Mouse (Mus musculus) liver, postnatal 0 days (tissue): ENCODE data around the gene Smim20. TPM values are rescaled to one million over a fixed set of nuclear protein-coding genes. Genes with fewer than 3 reads are reported as not detected.

Source experiments
- ATAC-seq: fragments of 200-750 bp; cut with Nextera tagmentation; 2 replicates; pipeline ENCODE4 v1.8.0; 2017; ENCODE audit warnings: mild to moderate bottlenecking, moderate library complexity
- DNase-seq: peaks from one replicate; pipeline ENCODE4 v3.0.0-alpha.2; 2016
- H3K27ac ChIP-seq: fragments of 300-500 bp; sonication (generic); 2 replicates; pipeline ENCODE4 v1.5.1; 2014; ENCODE audit warnings: antibody characterized with exemption, moderate library complexity, mild to moderate bottlenecking, low read depth
- H3K27me3 ChIP-seq: fragments of 300-500 bp; sonication (generic); 2 replicates; pipeline ENCODE4 v1.6.1; 2014; ENCODE audit warnings: low read length, control low read depth, mixed read lengths; ENCODE audit not compliant: insufficient read depth
- H3K36me3 ChIP-seq: fragments of 300-500 bp; sonication (generic); replicated peaks from 2 replicates; pipeline ENCODE4 v1.6.1; 2014; ENCODE audit warnings: mild to moderate bottlenecking, control low read depth, low read length, moderate library complexity, mixed read lengths; ENCODE audit not compliant: insufficient read depth
- H3K4me1 ChIP-seq: fragments of 300-500 bp; sonication (generic); 2 replicates; pipeline ENCODE4 v1.6.1; 2014; ENCODE audit warnings: antibody characterized with exemption, mild to moderate bottlenecking, control low read depth; ENCODE audit not compliant: insufficient read depth
- H3K4me2 ChIP-seq: fragments of 300-500 bp; sonication (generic); 2 replicates; pipeline ENCODE4 v1.6.1; 2014; ENCODE audit warnings: low read depth, mild to moderate bottlenecking, low read length, moderate library complexity, mixed read lengths
- H3K4me3 ChIP-seq: fragments of 300-500 bp; sonication (generic); 2 replicates; pipeline ENCODE4 v1.5.1; 2014; ENCODE audit warnings: low read depth, low read length
- H3K9ac ChIP-seq: fragments of 300-500 bp; sonication (generic); replicated peaks from 2 replicates; pipeline ENCODE4 v1.6.1; 2014; ENCODE audit warnings: mild to moderate bottlenecking, moderate library complexity
- H3K9me3 ChIP-seq: fragments of 300-500 bp; sonication (generic); 2 replicates; pipeline ENCODE4 v1.6.1; 2016; ENCODE audit warnings: mild to moderate bottlenecking, control low read depth, low read length, mixed read lengths
- CTCF ChIP-seq: sonication (generic); IDR thresholded peaks from 2 replicates; pipeline ENCODE4 v1.5.1; 2016; ENCODE audit warnings: antibody characterized with exemption, low read depth
- EP300 ChIP-seq: IDR thresholded peaks from 2 replicates; pipeline ENCODE4 v1.6.1; 2016; ENCODE audit warnings: antibody characterized with exemption, low read depth, mild to moderate bottlenecking
- WGBS: fragments of 180-500 bp; shearing (Covaris S2); extraction: QIAGEN DNeasy Blood & Tissue Kit; methylation state at CpG from one replicate; pipeline ENCODE4 v1.1.7; 2014; ENCODE audit not compliant: insufficient replicate concordance; 5-methylcytosine and 5-hydroxymethylcytosine counted together
- polyA plus RNA-seq: library from polyadenylated mRNA; unstranded; fragments of >200 nt; fragmentation: Nextera tagmentation; extraction: Ambion mirVana; gene quantifications from 2 replicates; pipeline ENCODE4 v1.2.1, GENCODE M21; 2015

Gene Smim20
- polyA plus RNA-seq, 1 experiment from 2014 or later, result 65.1 TPM

GRCm38 (mm10) chr5:53269799-53270198 is 2.9 kb downstream of the Smim20 start:
- H3K4me1 ChIP-seq, result peaks cover 20% of the 10 kb centered on the region
- no peaks in the 10 kb centered on the region for H3K27me3 ChIP-seq
- TF ChIP-seq EP300, result no peak
- TF ChIP-seq CTCF, result no peak
- DNase-seq, result no peak
- no peaks in the 10 kb centered on the region for H3K9me3 ChIP-seq
- H3K4me2 ChIP-seq, result no peak overlapping the region
- no peak overlapping the region for H3K9ac ChIP-seq
- no peaks in the 10 kb centered on the region; the same call in none of the 2 replicates for H3K36me3 ChIP-seq
- no peak overlapping the region for H3K4me3 ChIP-seq
- ATAC-seq, result no peak
- H3K27ac ChIP-seq, result no peak overlapping the region
- 91% methylated on average over 5 of the region's 5 CpGs for WGBS

GRCm38 (mm10) chr5:53270947-53271711 is 4.2 kb downstream of the Smim20 start:
- ATAC-seq (no peak), DNase-seq (no peak)
- 68% methylated on average over 13 of the region's 13 CpGs for WGBS
- no peak for TF ChIP-seq EP300
- TF ChIP-seq CTCF, result no peak
- no peak overlapping the region; the same call in 1 of the 2 replicates for H3K9ac ChIP-seq
- no peaks in the 10 kb centered on the region for H3K27me3 ChIP-seq
- peaks cover 20% of the 10 kb centered on the region for H3K4me1 ChIP-seq
- H3K9me3 ChIP-seq, result no peaks in the 10 kb centered on the region
- H3K4me3 ChIP-seq, result no peak overlapping the region
- no peaks in the 10 kb centered on the region; the same call in none of the 2 replicates for H3K36me3 ChIP-seq
- no peak overlapping the region for H3K27ac ChIP-seq
- no peak overlapping the region for H3K4me2 ChIP-seq

GRCm38 (mm10) chr5:53272626-53273025 is 5.7 kb downstream of the Smim20 start:
- no peak for DNase-seq
- peaks cover 7% of the 10 kb centered on the region for H3K36me3 ChIP-seq
- no peaks in the 10 kb centered on the region for H3K9me3 ChIP-seq
- H3K4me3 ChIP-seq, result no peak overlapping the region
- no peaks in the 10 kb centered on the region for H3K27me3 ChIP-seq
- H3K4me1 ChIP-seq, result peaks cover 15% of the 10 kb centered on the region
- 70% methylated on average over 4 of the region's 4 CpGs for WGBS
- H3K4me2 ChIP-seq, result no peak overlapping the region
- TF ChIP-seq CTCF, result no peak
- no peak for TF ChIP-seq EP300
- H3K27ac ChIP-seq, result no peak overlapping the region
- no peak overlapping the region for H3K9ac ChIP-seq
- no peak for ATAC-seq

GRCm38 (mm10) chr5:53273699-53274430 is 7.0 kb downstream of the Smim20 start:
- no peak overlapping the region for H3K9ac ChIP-seq
- DNase-seq (no peak), ATAC-seq (no peak)
- H3K27ac ChIP-seq, result no peak overlapping the region
- H3K4me2 ChIP-seq, result no peak overlapping the region
- no peak overlapping the region for H3K4me3 ChIP-seq
- no peaks in the 10 kb centered on the region for H3K27me3 ChIP-seq
- WGBS, result 90% methylated on average over 5 of the region's 5 CpGs
- H3K9me3 ChIP-seq, result no peaks in the 10 kb centered on the region
- TF ChIP-seq EP300 (no peak), CTCF (no peak)
- H3K36me3 ChIP-seq, result peaks cover 19% of the 10 kb centered on the region
- H3K4me1 ChIP-seq, result peaks cover 4% of the 10 kb centered on the region; the same call in 1 of the 2 replicates

DNA sequence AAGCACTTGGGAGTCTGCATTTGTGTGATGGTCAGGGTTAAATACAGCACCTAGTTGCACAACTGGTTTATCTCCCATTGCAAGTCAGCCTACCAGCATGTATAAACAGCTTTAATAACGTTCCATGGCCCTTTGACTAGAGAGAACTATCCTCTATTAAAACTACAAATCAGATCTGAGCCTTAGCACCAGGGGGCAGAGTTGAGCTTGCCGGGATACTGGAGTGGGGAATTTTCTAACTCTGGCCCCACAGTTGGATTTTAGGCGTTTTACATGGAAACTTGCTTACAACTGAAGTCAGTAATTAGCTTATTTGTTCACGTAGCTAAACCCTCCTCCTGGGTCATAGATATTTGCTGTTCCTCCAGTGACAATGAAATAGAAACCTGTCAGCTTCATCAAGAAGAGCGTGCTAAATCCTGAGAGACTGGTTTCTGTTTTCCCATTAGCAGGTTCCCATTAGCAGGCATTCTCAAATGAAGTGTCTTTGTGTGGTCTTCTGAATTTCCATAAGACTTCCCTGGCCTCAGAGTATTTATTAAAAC is 8.0 kb downstream of the Smim20 start:
- Histone ChIP-seq H3K9me3 (no peaks in the 10 kb centered on the region), H3K36me3 (peaks cover 24% of the 10 kb centered on the region), H3K4me3 (no peak overlapping the region), H3K4me2 (no peak overlapping the region), H3K27ac (no peak overlapping the region), H3K27me3 (no peaks in the 10 kb centered on the region), H3K4me1 (peaks cover 4% of the 10 kb centered on the region; the same call in 1 of the 2 replicates), H3K9ac (no peak overlapping the region)
- ATAC-seq (no peak), DNase-seq (peak; percentile 29)
- TF ChIP-seq CTCF (peak; percentile 53), EP300 (no peak)
- WGBS, result 63% methylated on average over 5 of the region's 5 CpGs

- no peak for TF ChIP-seq CTCF
- TF ChIP-seq EP300, result no peak
- WGBS, result 75% methylated on average over 3 of the region's 3 CpGs
- Histone ChIP-seq H3K9me3 (no peaks in the 10 kb centered on the region), H3K27me3 (no peaks in the 10 kb centered on the region), H3K9ac (no peak overlapping the region), H3K4me1 (peaks cover 4% of the 10 kb centered on the region; the same call in 1 of the 2 replicates), H3K4me2 (no peak overlapping the region), H3K27ac (no peak overlapping the region), H3K36me3 (peaks cover 24% of the 10 kb centered on the region), H3K4me3 (no peak overlapping the region)
- ATAC-seq, result no peak
- DNase-seq, result no peak
Observed at GRCm38 (mm10) chr5:53275376-53275775, 8.5 kb downstream of the Smim20 start.
